Mouse (Mus musculus): ENCODE results near the gene Tigit. TPM values are rescaled to one million over a fixed set of nuclear protein-coding genes. Genes with fewer than 3 reads are reported as not detected.

Gene Tigit
- polyA plus RNA-seq, 2 experiments = not detected

DNA sequence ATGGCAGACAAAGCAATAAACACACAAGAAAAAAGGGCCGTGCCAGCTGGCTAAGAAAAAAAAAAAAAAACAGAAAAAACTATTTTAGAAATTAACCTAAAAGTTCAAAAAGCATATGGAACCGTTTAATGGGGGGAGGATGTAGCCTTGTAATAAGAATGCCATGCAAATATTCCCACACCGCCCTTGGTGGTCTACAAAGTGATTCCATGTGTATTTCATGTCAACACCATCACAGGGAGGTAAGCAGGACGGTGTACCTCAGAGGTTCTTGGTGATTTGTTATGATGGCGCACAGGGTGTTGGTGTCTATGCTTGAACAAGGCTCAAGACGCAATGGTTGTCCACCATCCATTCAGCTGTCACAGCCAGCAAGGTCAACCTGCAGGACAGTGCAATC lies 46.6 kb downstream of the Tigit start:
- Histone ChIP-seq H3K27ac (no peak overlapping the region), H3K4me1 (replicated peaks; ENCODE audit: control insufficient read depth in 2 of 2, insufficient read depth in 2 of 2, low read length in 1 of 2) (no peaks in the 10 kb centered on the region), H3K27me3 (ENCODE audit: control insufficient read depth, insufficient read depth, low read length) (no peaks in the 10 kb centered on the region), H3K4me2 (ENCODE audit: low read depth) (no peak overlapping the region), H3K4me3 (ENCODE audit: insufficient read depth in 1 of 2, low read depth in 2 of 2, low read length in 2 of 2) (no peak overlapping the region), H3K36me3 (replicated peaks; ENCODE audit: control insufficient read depth, insufficient read depth, low read depth) (no peaks in the 10 kb centered on the region), H3K9me3 (ENCODE audit: control insufficient read depth, low read length) (no peaks in the 10 kb centered on the region), H3K9ac (replicated peaks) (no peak overlapping the region)
- WGBS (ENCODE audit: insufficient replicate concordance) = 71% methylated on average over 6 of the region's 6 CpGs
- DNase-seq (ENCODE audit: low read depth in 3 of 3, low spot score in 3 of 3) (no peak), ATAC-seq (ENCODE audit: insufficient read depth) (no peak)
- TF ChIP-seq EP300 (IDR thresholded peaks at IDR 0.05; ENCODE audit: low read depth) = no peak

DNA sequence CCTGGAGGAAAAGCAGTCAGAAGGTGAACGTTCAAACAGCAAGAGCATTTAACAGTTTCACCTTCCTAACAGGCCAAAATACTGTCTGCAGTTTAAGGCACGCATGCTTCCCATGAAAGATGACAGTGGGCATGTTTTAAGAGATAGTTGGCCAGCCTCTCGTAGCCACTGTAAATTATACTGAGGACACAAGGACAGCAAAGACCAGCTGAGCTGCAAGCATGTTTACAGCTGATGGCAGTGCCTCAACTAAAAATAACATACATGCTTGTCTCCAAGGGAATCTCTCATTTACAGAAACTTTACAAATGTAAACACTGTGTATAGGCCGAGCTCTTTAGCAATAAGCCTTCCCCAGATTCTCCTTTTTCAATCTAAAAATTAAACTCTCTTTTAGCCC lies 47.6 kb downstream of the Tigit start:
- 61% methylated on average over 4 of the region's 4 CpGs for WGBS (ENCODE audit: insufficient replicate concordance)
- H3K36me3 ChIP-seq (replicated peaks; ENCODE audit: control insufficient read depth, insufficient read depth, low read depth) = no peaks in the 10 kb centered on the region
- no peaks in the 10 kb centered on the region for H3K9me3 ChIP-seq (ENCODE audit: control insufficient read depth, low read length)
- no peak overlapping the region for H3K4me3 ChIP-seq (ENCODE audit: insufficient read depth in 1 of 2, low read depth in 2 of 2, low read length in 2 of 2)
- TF ChIP-seq CTCF (IDR thresholded peaks at IDR 0.05; ENCODE audit: low read depth) = no peak
- TF ChIP-seq EP300 (IDR thresholded peaks at IDR 0.05; ENCODE audit: low read depth) = no peak
- no peaks in the 10 kb centered on the region for H3K4me1 ChIP-seq (replicated peaks; ENCODE audit: control insufficient read depth in 2 of 2, insufficient read depth in 2 of 2, low read length in 1 of 2)
- no peaks in the 10 kb centered on the region for H3K27me3 ChIP-seq (ENCODE audit: control insufficient read depth, insufficient read depth, low read length)
- H3K9ac ChIP-seq (replicated peaks) = no peak overlapping the region
- ATAC-seq (ENCODE audit: insufficient read depth) (no peak), DNase-seq (ENCODE audit: low read depth in 3 of 3, low spot score in 3 of 3) (no peak)
- no peak overlapping the region for H3K4me2 ChIP-seq (ENCODE audit: low read depth)
- no peak overlapping the region for H3K27ac ChIP-seq

DNA sequence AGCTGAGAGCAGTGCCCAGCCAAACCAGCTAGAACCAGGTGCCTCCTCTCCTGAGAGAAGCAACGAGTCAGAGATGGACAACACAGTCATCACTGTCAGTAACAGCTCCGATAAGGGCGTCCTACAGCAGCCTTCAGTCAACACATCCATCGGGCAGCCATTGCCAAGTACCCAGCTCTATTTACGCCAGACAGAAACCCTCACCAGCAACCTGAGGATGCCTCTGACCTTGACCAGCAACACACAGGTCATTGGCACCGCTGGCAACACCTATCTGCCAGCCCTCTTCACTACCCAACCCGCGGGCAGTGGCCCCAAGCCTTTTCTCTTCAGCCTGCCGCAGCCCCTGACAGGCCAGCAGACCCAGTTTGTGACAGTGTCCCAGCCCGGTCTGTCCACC lies 53.6 kb downstream of the Tigit start:
- Histone ChIP-seq H3K36me3 (replicated peaks; ENCODE audit: control insufficient read depth, insufficient read depth, low read depth) (no peaks in the 10 kb centered on the region), H3K9me3 (ENCODE audit: control insufficient read depth, low read length) (no peaks in the 10 kb centered on the region), H3K4me3 (ENCODE audit: insufficient read depth in 1 of 2, low read depth in 2 of 2, low read length in 2 of 2) (no peak overlapping the region), H3K4me1 (replicated peaks; ENCODE audit: control insufficient read depth in 2 of 2, insufficient read depth in 2 of 2, low read length in 1 of 2) (no peaks in the 10 kb centered on the region), H3K27me3 (ENCODE audit: control insufficient read depth, insufficient read depth, low read length) (no peaks in the 10 kb centered on the region), H3K4me2 (ENCODE audit: low read depth) (no peak overlapping the region), H3K9ac (replicated peaks) (no peak overlapping the region), H3K27ac (no peak overlapping the region)
- DNase-seq (ENCODE audit: low read depth in 3 of 3, low spot score in 3 of 3) = no peak
- ATAC-seq (ENCODE audit: insufficient read depth) = no peak
- 69% methylated on average over 10 of the region's 10 CpGs for WGBS (ENCODE audit: insufficient replicate concordance)
- TF ChIP-seq EP300 (IDR thresholded peaks at IDR 0.05; ENCODE audit: low read depth) (no peak), CTCF (IDR thresholded peaks at IDR 0.05; ENCODE audit: low read depth) (no peak)

DNA sequence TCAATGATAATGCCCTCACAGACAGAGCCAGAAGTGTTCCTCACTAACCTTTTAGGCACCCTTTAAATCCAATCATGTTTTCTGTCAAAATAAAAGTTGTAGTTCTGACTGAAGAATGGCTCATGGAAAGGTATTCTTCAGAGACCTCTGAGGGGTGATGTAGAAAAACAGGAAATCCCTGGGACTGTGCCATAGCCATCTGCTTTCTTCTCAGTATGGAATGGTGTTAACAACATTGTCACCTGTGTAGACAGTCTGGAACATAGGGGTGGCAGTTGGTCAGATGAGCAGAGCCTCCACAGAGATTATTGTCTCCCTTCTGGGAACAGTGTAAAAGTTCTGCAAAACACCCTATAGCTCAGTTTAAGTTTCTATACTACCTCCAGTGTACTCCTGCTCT lies 55.9 kb downstream of the Tigit start:
- Histone ChIP-seq H3K27me3 (ENCODE audit: control insufficient read depth, insufficient read depth, low read length) (no peaks in the 10 kb centered on the region), H3K4me1 (replicated peaks; ENCODE audit: control insufficient read depth in 2 of 2, insufficient read depth in 2 of 2, low read length in 1 of 2) (no peaks in the 10 kb centered on the region), H3K4me2 (ENCODE audit: low read depth) (no peak overlapping the region), H3K27ac (no peak overlapping the region), H3K9ac (replicated peaks) (no peak overlapping the region), H3K36me3 (replicated peaks; ENCODE audit: control insufficient read depth, insufficient read depth, low read depth) (no peaks in the 10 kb centered on the region), H3K9me3 (ENCODE audit: control insufficient read depth, low read length) (no peaks in the 10 kb centered on the region), H3K4me3 (ENCODE audit: insufficient read depth in 1 of 2, low read depth in 2 of 2, low read length in 2 of 2) (no peak overlapping the region)
- ATAC-seq (ENCODE audit: insufficient read depth) (no peak), DNase-seq (ENCODE audit: low read depth in 3 of 3, low spot score in 3 of 3) (no peak)
- TF ChIP-seq CTCF (IDR thresholded peaks at IDR 0.05; ENCODE audit: low read depth) (no peak), EP300 (IDR thresholded peaks at IDR 0.05; ENCODE audit: low read depth) (no peak)

DNA sequence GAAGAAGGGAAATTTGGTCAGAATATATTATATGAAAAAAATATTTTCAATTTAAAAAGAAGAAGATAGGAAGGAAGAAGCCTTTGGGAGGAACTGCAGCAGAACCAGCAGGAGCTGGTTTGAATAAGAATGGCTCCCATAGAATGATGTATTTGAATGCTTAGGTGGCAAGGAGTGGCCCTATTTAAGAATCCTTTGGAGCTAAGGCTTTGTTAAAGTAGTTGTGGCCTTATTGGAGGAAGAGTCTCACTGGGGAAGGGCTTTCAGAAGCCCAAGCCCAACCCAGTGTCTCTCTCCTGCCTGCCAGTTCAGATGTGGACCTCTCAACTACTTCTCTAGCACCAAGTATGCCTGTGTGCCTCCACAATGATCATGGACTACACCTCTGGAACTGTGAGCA lies 56.9 kb downstream of the Tigit start:
- ATAC-seq (ENCODE audit: insufficient read depth) = no peak
- no peak for DNase-seq (ENCODE audit: low read depth in 3 of 3, low spot score in 3 of 3)
- Histone ChIP-seq H3K9ac (replicated peaks) (no peak overlapping the region), H3K4me2 (ENCODE audit: low read depth) (no peak overlapping the region), H3K4me3 (ENCODE audit: insufficient read depth in 1 of 2, low read depth in 2 of 2, low read length in 2 of 2) (no peak overlapping the region), H3K4me1 (replicated peaks; ENCODE audit: control insufficient read depth in 2 of 2, insufficient read depth in 2 of 2, low read length in 1 of 2) (no peaks in the 10 kb centered on the region), H3K27me3 (ENCODE audit: control insufficient read depth, insufficient read depth, low read length) (no peaks in the 10 kb centered on the region), H3K27ac (no peak overlapping the region), H3K36me3 (replicated peaks; ENCODE audit: control insufficient read depth, insufficient read depth, low read depth) (no peaks in the 10 kb centered on the region), H3K9me3 (ENCODE audit: control insufficient read depth, low read length) (no peaks in the 10 kb centered on the region)
- TF ChIP-seq CTCF (IDR thresholded peaks at IDR 0.05; ENCODE audit: low read depth) = no peak
- no peak for TF ChIP-seq EP300 (IDR thresholded peaks at IDR 0.05; ENCODE audit: low read depth)

Measured in liver, embryonic 14.5 days (tissue).